Mouse (Mus musculus): ENCODE measurements around the gene Xrcc4. TPM values are rescaled to one million over a fixed set of nuclear protein-coding genes. Genes with fewer than 3 reads are reported as not detected.

The Xrcc4 gene
- polyA plus RNA-seq, 1 experiment from 2014 or later, result 12.5 TPM

DNA sequence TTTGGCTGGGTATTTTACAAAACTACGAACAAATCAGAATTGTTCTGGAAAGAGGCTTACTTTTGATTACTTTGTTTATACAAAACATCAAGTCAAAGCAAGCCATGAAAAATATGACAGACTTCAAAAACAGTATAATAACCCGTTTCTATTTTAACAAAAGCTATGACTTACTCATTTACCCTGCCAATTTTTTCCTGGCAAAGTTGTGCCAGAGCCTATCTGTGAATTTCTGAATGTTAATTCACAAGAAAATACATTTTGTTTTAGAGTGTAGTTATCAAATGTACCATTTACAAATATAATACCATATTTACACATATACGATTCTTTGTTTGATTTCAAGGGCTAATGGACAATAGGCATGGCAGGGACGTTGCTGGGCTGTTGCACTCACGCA is 175.1 kb downstream of the Xrcc4 start:
- H3K9me3 ChIP-seq (replicated peaks; ENCODE audit: control insufficient read depth, low read length), result no peaks in the 10 kb centered on the region
- no peaks in the 10 kb centered on the region for H3K27me3 ChIP-seq (replicated peaks; ENCODE audit: control insufficient read depth, insufficient read depth, low read length)
- no peak for ATAC-seq
- no peak overlapping the region for H3K4me2 ChIP-seq (ENCODE audit: low read length)
- no peak for DNase-seq (ENCODE audit: low spot score)
- H3K27ac ChIP-seq (ENCODE audit: low read depth, low read length), result no peak overlapping the region
- no peaks in the 10 kb centered on the region for H3K36me3 ChIP-seq (ENCODE audit: control insufficient read depth, insufficient read depth, low read length)
- WGBS, result 89% methylated on average over 5 of the region's 5 CpGs
- no peaks in the 10 kb centered on the region for H3K4me1 ChIP-seq (ENCODE audit: control insufficient read depth, insufficient read depth, low read length)
- no peak overlapping the region for H3K9ac ChIP-seq (ENCODE audit: low read length)
- no peak overlapping the region for H3K4me3 ChIP-seq (ENCODE audit: low read depth, low read length)

DNA sequence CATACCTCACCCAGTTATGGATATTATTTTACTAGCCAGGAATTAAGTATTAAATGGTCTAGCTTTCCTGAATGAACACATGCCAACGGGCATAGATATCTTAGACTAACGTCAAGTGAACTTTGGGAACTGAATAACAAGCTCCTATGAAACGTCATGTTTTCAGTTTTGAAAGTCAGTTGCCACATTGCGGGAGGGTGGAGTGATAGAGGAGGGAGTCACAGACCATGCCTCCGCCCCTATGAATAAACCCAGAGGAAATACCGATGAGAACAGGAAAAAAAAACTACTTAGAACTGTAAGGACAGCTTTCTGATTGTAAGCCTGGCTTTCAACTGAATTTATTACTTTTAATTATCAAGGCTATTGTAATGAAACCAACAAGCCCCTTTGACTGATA is 175.5 kb downstream of the Xrcc4 start:
- WGBS, result 90% methylated on average over 6 of the region's 6 CpGs
- DNase-seq (ENCODE audit: low spot score), result no peak
- Histone ChIP-seq H3K9ac (ENCODE audit: low read length) (no peak overlapping the region), H3K9me3 (replicated peaks; ENCODE audit: control insufficient read depth, low read length) (no peaks in the 10 kb centered on the region), H3K36me3 (ENCODE audit: control insufficient read depth, insufficient read depth, low read length) (no peaks in the 10 kb centered on the region), H3K4me2 (ENCODE audit: low read length) (no peak overlapping the region), H3K4me3 (ENCODE audit: low read depth, low read length) (no peak overlapping the region), H3K27me3 (replicated peaks; ENCODE audit: control insufficient read depth, insufficient read depth, low read length) (no peaks in the 10 kb centered on the region), H3K27ac (ENCODE audit: low read depth, low read length) (no peak overlapping the region), H3K4me1 (ENCODE audit: control insufficient read depth, insufficient read depth, low read length) (no peaks in the 10 kb centered on the region)
- no peak for ATAC-seq

GRCm38 (mm10) chr13:89906120-89906519 is 183.3 kb downstream of the Xrcc4 start:
- no peak overlapping the region for H3K27ac ChIP-seq (ENCODE audit: low read depth, low read length)
- H3K27me3 ChIP-seq (replicated peaks; ENCODE audit: control insufficient read depth, insufficient read depth, low read length), result no peaks in the 10 kb centered on the region
- H3K4me2 ChIP-seq (ENCODE audit: low read length), result no peak overlapping the region
- DNase-seq (ENCODE audit: low spot score), result no peak
- H3K9ac ChIP-seq (ENCODE audit: low read length), result no peak overlapping the region
- no peak overlapping the region for H3K4me3 ChIP-seq (ENCODE audit: low read depth, low read length)
- no peaks in the 10 kb centered on the region for H3K4me1 ChIP-seq (ENCODE audit: control insufficient read depth, insufficient read depth, low read length)
- WGBS, result 83% methylated on average over 2 of the region's 2 CpGs
- H3K36me3 ChIP-seq (ENCODE audit: control insufficient read depth, insufficient read depth, low read length), result no peaks in the 10 kb centered on the region
- ATAC-seq, result no peak
- H3K9me3 ChIP-seq (replicated peaks; ENCODE audit: control insufficient read depth, low read length), result no peaks in the 10 kb centered on the region

DNA sequence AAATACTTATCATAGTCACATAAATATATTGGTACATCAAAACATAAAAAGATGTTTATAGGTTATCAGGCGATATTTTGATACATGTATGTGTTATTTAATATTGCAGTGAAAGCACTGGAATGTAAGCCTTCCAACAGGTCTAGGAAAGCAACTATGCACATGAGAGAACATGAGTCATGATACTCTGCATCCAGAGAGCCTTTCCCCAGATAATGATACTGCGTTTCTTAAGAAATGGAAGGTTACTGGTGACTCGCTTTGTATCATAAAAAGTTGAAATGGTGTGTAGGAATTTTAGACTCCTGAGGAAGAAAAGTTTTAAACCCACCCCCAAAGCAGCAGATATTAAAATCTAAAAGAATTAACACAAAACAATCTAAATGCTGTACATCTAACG is 190.3 kb downstream of the Xrcc4 start:
- H3K4me3 ChIP-seq (ENCODE audit: low read depth, low read length), result no peak overlapping the region
- DNase-seq (ENCODE audit: low spot score), result no peak
- H3K9ac ChIP-seq (ENCODE audit: low read length), result no peak overlapping the region
- no peak overlapping the region for H3K4me2 ChIP-seq (ENCODE audit: low read length)
- ATAC-seq, result no peak
- 88% methylated on average over 4 of the region's 4 CpGs for WGBS
- no peak overlapping the region for H3K27ac ChIP-seq (ENCODE audit: low read depth, low read length)
- no peaks in the 10 kb centered on the region for H3K9me3 ChIP-seq (replicated peaks; ENCODE audit: control insufficient read depth, low read length)
- no peaks in the 10 kb centered on the region for H3K4me1 ChIP-seq (ENCODE audit: control insufficient read depth, insufficient read depth, low read length)
- H3K27me3 ChIP-seq (replicated peaks; ENCODE audit: control insufficient read depth, insufficient read depth, low read length), result no peaks in the 10 kb centered on the region
- H3K36me3 ChIP-seq (ENCODE audit: control insufficient read depth, insufficient read depth, low read length), result no peaks in the 10 kb centered on the region

GRCm38 (mm10) chr13:89892140-89892539 is 197.3 kb downstream of the Xrcc4 start:
- H3K4me2 ChIP-seq (ENCODE audit: low read length), result no peak overlapping the region
- ATAC-seq (no peak), DNase-seq (ENCODE audit: low spot score) (no peak)
- no peak overlapping the region for H3K9ac ChIP-seq (ENCODE audit: low read length)
- H3K9me3 ChIP-seq (replicated peaks; ENCODE audit: control insufficient read depth, low read length), result no peaks in the 10 kb centered on the region
- no peak overlapping the region for H3K4me3 ChIP-seq (ENCODE audit: low read depth, low read length)
- WGBS, result 93% methylated on average over 4 of the region's 4 CpGs
- H3K4me1 ChIP-seq (ENCODE audit: control insufficient read depth, insufficient read depth, low read length), result peaks cover 2% of the 10 kb centered on the region; the same call in 1 of the 2 replicates
- no peaks in the 10 kb centered on the region for H3K27me3 ChIP-seq (replicated peaks; ENCODE audit: control insufficient read depth, insufficient read depth, low read length)
- H3K27ac ChIP-seq (ENCODE audit: low read depth, low read length), result no peak overlapping the region
- no peaks in the 10 kb centered on the region for H3K36me3 ChIP-seq (ENCODE audit: control insufficient read depth, insufficient read depth, low read length)

GRCm38 (mm10) chr13:89890159-89890558 is 199.2 kb downstream of the Xrcc4 start:
- H3K9ac ChIP-seq (ENCODE audit: low read length), result no peak overlapping the region
- H3K4me2 ChIP-seq (ENCODE audit: low read length), result no peak overlapping the region
- ATAC-seq (no peak), DNase-seq (ENCODE audit: low spot score) (no peak)
- peaks cover 2% of the 10 kb centered on the region; the same call in 1 of the 2 replicates for H3K4me1 ChIP-seq (ENCODE audit: control insufficient read depth, insufficient read depth, low read length)
- H3K36me3 ChIP-seq (ENCODE audit: control insufficient read depth, insufficient read depth, low read length), result no peaks in the 10 kb centered on the region
- no peaks in the 10 kb centered on the region for H3K27me3 ChIP-seq (replicated peaks; ENCODE audit: control insufficient read depth, insufficient read depth, low read length)
- no peak overlapping the region for H3K27ac ChIP-seq (ENCODE audit: low read depth, low read length)
- WGBS, result 88% methylated on average over 1 of the region's 1 CpGs
- no peak overlapping the region for H3K4me3 ChIP-seq (ENCODE audit: low read depth, low read length)
- no peaks in the 10 kb centered on the region for H3K9me3 ChIP-seq (replicated peaks; ENCODE audit: control insufficient read depth, low read length)

GRCm38 (mm10) chr13:89889074-89889473 is 200.3 kb downstream of the Xrcc4 start:
- ATAC-seq (no peak), DNase-seq (ENCODE audit: low spot score) (peak; percentile 11)
- H3K4me3 ChIP-seq (ENCODE audit: low read depth, low read length), result no peak overlapping the region
- H3K27ac ChIP-seq (ENCODE audit: low read depth, low read length), result no peak overlapping the region
- no peaks in the 10 kb centered on the region for H3K36me3 ChIP-seq (ENCODE audit: control insufficient read depth, insufficient read depth, low read length)
- no peaks in the 10 kb centered on the region for H3K27me3 ChIP-seq (replicated peaks; ENCODE audit: control insufficient read depth, insufficient read depth, low read length)
- H3K9ac ChIP-seq (ENCODE audit: low read length), result no peak overlapping the region
- no peak overlapping the region for H3K4me2 ChIP-seq (ENCODE audit: low read length)
- no peaks in the 10 kb centered on the region for H3K9me3 ChIP-seq (replicated peaks; ENCODE audit: control insufficient read depth, low read length)
- WGBS, result 61% methylated on average over 5 of the region's 5 CpGs
- peaks cover 2% of the 10 kb centered on the region; the same call in 1 of the 2 replicates for H3K4me1 ChIP-seq (ENCODE audit: control insufficient read depth, insufficient read depth, low read length)

DNA sequence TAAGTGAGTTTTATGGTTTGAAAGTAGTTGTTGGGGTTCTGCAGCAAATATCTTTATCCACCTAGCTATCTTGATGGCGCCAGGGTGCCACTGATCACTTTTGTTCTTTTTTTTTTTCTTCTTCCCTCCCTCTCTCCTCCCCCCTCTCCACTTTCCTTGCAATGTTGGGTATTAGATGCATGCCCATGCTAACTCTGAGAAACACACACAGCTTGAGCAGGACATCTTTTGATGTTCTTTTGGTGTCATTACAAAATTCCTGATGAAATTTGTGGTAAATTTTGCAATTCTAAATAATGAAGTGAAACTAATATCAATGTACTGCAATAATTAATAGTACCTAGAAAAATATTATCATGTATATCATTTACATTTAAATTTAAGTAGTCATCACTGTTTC is 205.9 kb downstream of the Xrcc4 start:
- H3K9ac ChIP-seq (ENCODE audit: low read length), result no peak overlapping the region
- H3K4me2 ChIP-seq (ENCODE audit: low read length), result no peak overlapping the region
- H3K27ac ChIP-seq (ENCODE audit: low read depth, low read length), result no peak overlapping the region
- ATAC-seq (no peak), DNase-seq (ENCODE audit: low spot score) (no peak)
- peaks cover 14% of the 10 kb centered on the region for H3K4me1 ChIP-seq (ENCODE audit: control insufficient read depth, insufficient read depth, low read length)
- H3K9me3 ChIP-seq (replicated peaks; ENCODE audit: control insufficient read depth, low read length), result no peaks in the 10 kb centered on the region
- H3K27me3 ChIP-seq (replicated peaks; ENCODE audit: control insufficient read depth, insufficient read depth, low read length), result no peaks in the 10 kb centered on the region
- 91% methylated on average over 1 of the region's 1 CpGs for WGBS
- no peak overlapping the region for H3K4me3 ChIP-seq (ENCODE audit: low read depth, low read length)
- no peaks in the 10 kb centered on the region for H3K36me3 ChIP-seq (ENCODE audit: control insufficient read depth, insufficient read depth, low read length)

DNA sequence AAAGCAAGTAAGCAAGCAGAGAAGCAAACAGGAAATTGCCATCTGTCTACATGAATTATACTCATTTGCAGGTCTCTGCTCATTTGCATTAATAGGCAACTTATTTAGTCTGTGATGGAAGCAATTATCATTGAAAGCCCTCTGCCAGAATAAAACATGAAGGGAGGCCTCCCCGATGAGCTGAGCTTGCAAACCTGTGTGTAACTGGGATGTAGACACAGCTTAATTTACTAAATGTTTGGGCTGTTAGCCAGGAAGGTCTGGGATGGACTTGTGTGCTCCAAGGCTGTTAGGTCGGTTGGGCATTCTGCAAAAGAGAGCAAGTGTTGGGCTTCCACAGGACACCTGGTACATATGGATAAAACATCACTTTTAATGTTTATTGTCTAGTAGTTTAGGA is 208.1 kb downstream of the Xrcc4 start:
- DNase-seq (ENCODE audit: low spot score) (peak; percentile 91), ATAC-seq (peak; percentile 82)
- no peak overlapping the region for H3K4me2 ChIP-seq (ENCODE audit: low read length)
- 10% methylated on average over 2 of the region's 2 CpGs for WGBS
- H3K36me3 ChIP-seq (ENCODE audit: control insufficient read depth, insufficient read depth, low read length), result no peaks in the 10 kb centered on the region
- H3K9ac ChIP-seq (ENCODE audit: low read length), result no peak overlapping the region
- H3K27ac ChIP-seq (ENCODE audit: low read depth, low read length), result no peak overlapping the region
- no peak overlapping the region for H3K4me3 ChIP-seq (ENCODE audit: low read depth, low read length)
- no peaks in the 10 kb centered on the region for H3K27me3 ChIP-seq (replicated peaks; ENCODE audit: control insufficient read depth, insufficient read depth, low read length)
- H3K9me3 ChIP-seq (replicated peaks; ENCODE audit: control insufficient read depth, low read length), result no peaks in the 10 kb centered on the region
- peaks cover 19% of the 10 kb centered on the region for H3K4me1 ChIP-seq (ENCODE audit: control insufficient read depth, insufficient read depth, low read length)

All from forebrain, embryonic 14.5 days (tissue).